In the genomic region with DNA sequence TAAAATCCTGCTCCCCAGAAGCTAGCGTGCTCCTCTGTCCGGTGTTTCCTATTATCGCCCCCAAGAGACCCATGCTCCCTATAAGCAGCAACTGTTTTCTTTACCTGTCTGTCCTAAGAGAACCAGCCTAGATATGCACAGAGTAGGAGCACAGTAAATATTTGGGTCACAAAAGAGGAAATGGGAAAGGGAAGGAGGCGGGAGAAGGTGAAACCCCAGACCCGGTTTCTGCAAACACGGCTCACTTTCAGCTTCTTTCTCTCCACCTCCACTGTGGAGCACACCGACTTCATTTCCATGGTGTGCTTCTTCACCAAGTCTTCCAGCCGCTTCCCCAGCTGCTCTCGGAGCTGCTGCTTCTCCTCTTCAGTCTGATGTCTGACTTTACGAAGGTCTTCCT, we compare ENCODE assay signal across 25 mouse cellular contexts. TPM values are rescaled to one million over a fixed set of nuclear protein-coding genes. Genes with fewer than 3 reads are reported as not detected.
"Had no signal": no experiment of that assay in that cellular context is flagged by ENCODE, and none has a peak within 500 bp of the region (broad histone marks: within the 10 kb centered on the region; RNA-seq: fewer than 3 reads in every experiment).

No protein-coding gene starts in this region.

- H3K4me2 ChIP-seq: heart, embryonic 11.5 days; heart, embryonic 13.5 days; heart, embryonic 15.5 days; hindbrain, embryonic 13.5 days; hindbrain, embryonic 15.5 days; kidney, embryonic 15.5 days; limb, embryonic 13.5 days; limb, embryonic 15.5 days; liver, embryonic 13.5 days had no signal

- DNase-seq: gastrocnemius, postnatal 14 days; gastrocnemius, postnatal 36 days; heart, adult 11 months; heart, adult 2 months; heart, postnatal 14 days; heart, postnatal 36 days; kidney, adult 11 months; kidney, adult 2 months; kidney, adult 9 months; kidney, postnatal 14 days; kidney, postnatal 36 days; left cerebral cortex, postnatal 4 days; liver, embryonic 13.5 days had no signal

- ATAC-seq: hindbrain, postnatal 0 days had no signal

- H3K4me3 ChIP-seq: heart, adult 2 months; heart, embryonic 13.5 days; heart, embryonic 15.5 days; hindbrain, embryonic 13.5 days; hindbrain, embryonic 15.5 days; kidney, embryonic 15.5 days; limb, embryonic 13.5 days; limb, embryonic 15.5 days; liver, embryonic 13.5 days had no signal

- H3K27me3 ChIP-seq: heart, embryonic 13.5 days; heart, embryonic 15.5 days; hindbrain, embryonic 13.5 days; hindbrain, embryonic 15.5 days; kidney, embryonic 15.5 days; limb, embryonic 13.5 days; limb, embryonic 15.5 days; liver, embryonic 13.5 days had no signal

- H3K9me3 ChIP-seq: heart, embryonic 15.5 days; hindbrain, embryonic 13.5 days; hindbrain, embryonic 15.5 days; kidney, embryonic 15.5 days; limb, embryonic 13.5 days; limb, embryonic 15.5 days; liver, embryonic 13.5 days had no signal

- H3K36me3 ChIP-seq: heart, embryonic 13.5 days; heart, embryonic 15.5 days; hindbrain, embryonic 13.5 days; hindbrain, embryonic 15.5 days; kidney, embryonic 15.5 days; limb, embryonic 13.5 days; limb, embryonic 15.5 days; liver, embryonic 13.5 days had no signal

- H3K27ac ChIP-seq: heart, adult 2 months; heart, embryonic 13.5 days; heart, embryonic 15.5 days; hindbrain, embryonic 13.5 days; hindbrain, embryonic 15.5 days; hindbrain, postnatal 0 days; kidney, embryonic 15.5 days; kidney, postnatal 0 days; limb, embryonic 13.5 days; limb, embryonic 15.5 days; liver, embryonic 13.5 days had no signal

- H3K9ac ChIP-seq: heart, embryonic 13.5 days; heart, embryonic 15.5 days; hindbrain, embryonic 13.5 days; hindbrain, embryonic 15.5 days; kidney, embryonic 15.5 days; limb, embryonic 13.5 days; limb, embryonic 15.5 days; liver, embryonic 13.5 days had no signal

- H3K4me1 ChIP-seq: heart, embryonic 13.5 days; heart, embryonic 15.5 days; hindbrain, embryonic 13.5 days; hindbrain, embryonic 15.5 days; kidney, embryonic 15.5 days; limb, embryonic 13.5 days; limb, embryonic 15.5 days; liver, embryonic 13.5 days had no signal

RNA-seq across cellular contexts. Expression of gene Fam184b, which starts 59.1 kb away (rescaled TPM):
- total RNA-seq: hematopoietic stem cell, adult 5-6 weeks had no signal
- polyA plus RNA-seq: heart, adult 2 months; heart, postnatal 0 days had no signal
